Mouse (Mus musculus) brain, embryonic 14.5 days (tissue): ENCODE data around the gene Vps37b.

Source experiments
- CTCF ChIP-seq: fragments of 200-500 bp; IDR thresholded peaks from 2 replicates; pipeline ENCODE4 v1.5.1; 2012; ENCODE audit warnings: inconsistent platforms, mild to moderate bottlenecking, moderate library complexity, borderline replicate concordance; ENCODE audit not compliant: insufficient read depth, insufficient read length; ENCODE audit errors: extremely low read depth
- POLR2A ChIP-seq: fragments of 200-500 bp; IDR thresholded peaks from 2 replicates; pipeline ENCODE4 v1.6.1; 2012; ENCODE audit warnings: mild to moderate bottlenecking, inconsistent platforms, borderline replicate concordance; ENCODE audit not compliant: poor library complexity, insufficient read depth, insufficient read length, severe bottlenecking; ENCODE audit errors: extremely low read depth

DNA sequence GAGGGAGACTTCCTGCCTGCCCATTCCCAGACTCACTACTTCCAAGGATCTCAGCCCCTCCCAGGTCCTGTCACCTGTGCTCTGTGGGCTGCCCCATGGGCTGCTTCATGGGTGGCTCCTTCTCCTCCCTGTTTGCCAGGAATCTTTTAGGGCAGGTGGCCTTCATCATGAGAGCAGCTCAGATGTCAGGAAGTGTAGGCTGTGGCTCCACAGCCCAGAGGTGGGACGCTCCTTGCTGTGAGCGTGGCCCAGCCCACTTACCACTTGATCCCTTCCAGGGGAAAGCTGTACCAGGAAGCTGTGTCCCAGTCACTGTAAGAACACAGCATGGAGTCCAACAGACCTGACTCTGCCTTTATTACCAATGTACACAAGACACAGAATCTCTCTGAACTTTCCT is 45.1 kb downstream of the Vps37b start:
- TF ChIP-seq POLR2A (no peak), CTCF (no peak)
